25 mouse cellular contexts compared by ENCODE assay signal in genomic region chr5:62723261-62724105, GRCm38 (mm10). TPM values are rescaled to one million over a fixed set of nuclear protein-coding genes. Genes with fewer than 3 reads are reported as not detected.
A peak's percentile ranks its signal among the peaks of the same experiment; 100 is the strongest.
DNase-seq lines count a peak whose midpoint lies in the region; ATAC-seq and TF ChIP-seq lines count a peak whose summit lies in the region.
"Had no signal": no experiment of that assay in that cellular context is flagged by ENCODE, and none has a peak within 500 bp of the region (broad histone marks: within the 10 kb centered on the region; RNA-seq: fewer than 3 reads in every experiment).

No protein-coding gene starts in this region.

- no peak overlapping the region for H3K4me2 ChIP-seq in midbrain, postnatal 0 days (ENCODE audit: low read depth, low read length, poor library complexity, severe bottlenecking)
- H3K4me2 ChIP-seq: heart, embryonic 12.5 days; limb, embryonic 12.5 days; liver, embryonic 13.5 days; midbrain, embryonic 11.5 days had no signal

- TF ChIP-seq CTCF in midbrain, postnatal 0 days (IDR thresholded peaks at IDR 0.05) = no peak

- no peaks in the 10 kb centered on the region for H3K4me1 ChIP-seq in midbrain, postnatal 0 days (ENCODE audit: insufficient read depth, low read length)
- H3K4me1 ChIP-seq: hindbrain, embryonic 10.5 days; liver, embryonic 13.5 days had no signal

- H3K4me3 ChIP-seq in midbrain, postnatal 0 days (ENCODE audit: low read depth, low read length) = no peak overlapping the region
- H3K4me3 ChIP-seq: embryonic facial prominence, embryonic 10.5 days; heart, embryonic 12.5 days; hindbrain, embryonic 10.5 days; limb, embryonic 12.5 days; liver, embryonic 13.5 days had no signal

- no peaks in the 10 kb centered on the region for H3K27me3 ChIP-seq in midbrain, postnatal 0 days (ENCODE audit: insufficient read depth, low read length)
- H3K27me3 ChIP-seq: heart, embryonic 12.5 days; limb, embryonic 12.5 days; liver, embryonic 13.5 days had no signal

- H3K27ac ChIP-seq in midbrain, postnatal 0 days (ENCODE audit: low read depth, low read length) = no peak overlapping the region
- H3K27ac ChIP-seq: embryonic facial prominence, embryonic 10.5 days; hindbrain, embryonic 10.5 days; kidney, postnatal 0 days; limb, embryonic 12.5 days; liver, embryonic 13.5 days; stomach, postnatal 0 days had no signal

- no peaks in the 10 kb centered on the region for H3K36me3 ChIP-seq in midbrain, postnatal 0 days (ENCODE audit: insufficient read depth, low read length)
- H3K36me3 ChIP-seq: embryonic facial prominence, embryonic 10.5 days; heart, embryonic 12.5 days; hindbrain, embryonic 10.5 days; limb, embryonic 12.5 days; liver, embryonic 13.5 days had no signal

- H3K9me3 ChIP-seq in midbrain, postnatal 0 days (ENCODE audit: low read length) = no peaks in the 10 kb centered on the region
- H3K9me3 ChIP-seq: embryonic facial prominence, embryonic 10.5 days; heart, embryonic 12.5 days; hindbrain, embryonic 10.5 days; limb, embryonic 12.5 days; liver, embryonic 13.5 days had no signal

- no peak overlapping the region for H3K9ac ChIP-seq in midbrain, postnatal 0 days (replicated peaks; ENCODE audit: low read length, poor library complexity, severe bottlenecking)
- H3K9ac ChIP-seq: forebrain, postnatal 0 days; heart, embryonic 12.5 days; limb, embryonic 12.5 days; liver, embryonic 13.5 days had no signal

- DNase-seq in embryo, embryonic 10.5 days (ENCODE audit: low spot score) = peak; percentile 5
- no peak for DNase-seq in embryo, embryonic 9.5 days (ENCODE audit: extremely low spot score)
- DNase-seq in A20 (ENCODE audit: low read depth, low spot score) = peak; percentile 24
- peak; percentile 28 for DNase-seq in CD4-positive, CD25-positive, alpha-beta regulatory T cell, adult 2 months (ENCODE audit: low read depth, low spot score)
- DNase-seq in fibroblast of lung, adult 2 months (ENCODE audit: low read depth) = peak; percentile 27
- DNase-seq in midbrain, postnatal 0 days (ENCODE audit: low spot score) = no peak
- no peak for DNase-seq in yolk sac, embryonic 10.5 days (ENCODE audit: low spot score)
- DNase-seq: cerebellum, adult 18-20 months; cerebellum, postnatal 14 days; forebrain, postnatal 0 days; gastrocnemius, postnatal 25 days; heart, adult 18-20 months; heart, postnatal 10 days; liver, embryonic 13.5 days; lung, adult 2 months; lung, postnatal 14 days had no signal

- no peak for ATAC-seq in midbrain, postnatal 0 days (ENCODE audit: low FRiP score)
- ATAC-seq: forebrain, postnatal 0 days; hindbrain, embryonic 16.5 days; intestine, postnatal 0 days had no signal

- WGBS in midbrain, postnatal 0 days = 85% methylated on average over 3 of the region's 3 CpGs

RNA-seq across cellular contexts. Expression of gene Arap2, which starts 42.5 kb away (rescaled TPM):
- 16.7 and 18.7 TPM in 2 replicates for total RNA-seq in midbrain, postnatal 0 days (2014; rRNA removed)
- 9.5 and 10.8 TPM in 2 replicates for polyA plus RNA-seq in midbrain, postnatal 0 days (2015; fragmentation: Nextera tagmentation; extraction: Ambion mirVana)

Comparison
In these comparisons a context has a peak if more than half of its experiments do, and no peak if none do; other contexts are left out.
1. DNase-seq: peak in embryo, embryonic 10.5 days (single experiment), A20 (single experiment), CD4-positive, CD25-positive, alpha-beta regulatory T cell, adult 2 months (single experiment) and fibroblast of lung, adult 2 months (single experiment); none in embryo, embryonic 9.5 days (single experiment), midbrain, postnatal 0 days (single experiment) and yolk sac, embryonic 10.5 days (single experiment).